Mouse (Mus musculus) layer of hippocampus, adult 11-12 months (tissue): Measurements from ENCODE around the gene Majin.
A peak's percentile ranks its signal among the peaks of the same experiment; 100 is the strongest.

Experiments used
- DNase-seq: peaks from one replicate; pipeline ENCODE4 v3.0.0; 2022; ENCODE audit warnings: low spot score

Majin gene

DNA sequence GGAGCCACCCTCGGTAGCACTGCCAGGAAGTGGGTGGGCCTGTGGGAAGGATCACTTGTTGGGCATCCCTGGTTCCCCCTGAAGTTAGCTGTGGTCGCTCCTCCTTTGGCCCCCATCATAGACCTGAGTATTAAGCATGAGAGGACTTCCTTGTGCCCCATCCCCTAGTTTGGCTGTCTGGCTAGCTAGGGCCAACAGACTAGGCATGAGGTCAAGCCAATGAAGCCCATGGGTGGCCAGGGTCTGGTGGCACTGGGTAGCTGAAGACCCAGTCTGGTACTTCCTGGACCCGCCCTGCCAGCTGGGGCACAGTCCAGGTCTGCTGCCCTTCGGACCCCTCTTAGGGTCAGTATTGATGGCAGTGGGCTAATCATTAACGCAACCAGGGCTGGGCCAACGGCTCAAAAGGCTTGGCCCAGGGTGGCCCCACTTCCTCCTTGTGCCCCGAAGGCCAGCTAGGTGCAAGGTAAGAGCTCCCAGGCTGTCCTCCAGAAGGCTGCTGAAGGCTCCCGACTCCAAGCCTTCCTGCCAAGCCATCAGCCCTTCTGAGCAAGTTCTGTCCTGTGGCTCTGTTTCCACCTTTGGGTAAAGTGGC is 78.7 kb downstream of the Majin start:
- no peak for DNase-seq

DNA sequence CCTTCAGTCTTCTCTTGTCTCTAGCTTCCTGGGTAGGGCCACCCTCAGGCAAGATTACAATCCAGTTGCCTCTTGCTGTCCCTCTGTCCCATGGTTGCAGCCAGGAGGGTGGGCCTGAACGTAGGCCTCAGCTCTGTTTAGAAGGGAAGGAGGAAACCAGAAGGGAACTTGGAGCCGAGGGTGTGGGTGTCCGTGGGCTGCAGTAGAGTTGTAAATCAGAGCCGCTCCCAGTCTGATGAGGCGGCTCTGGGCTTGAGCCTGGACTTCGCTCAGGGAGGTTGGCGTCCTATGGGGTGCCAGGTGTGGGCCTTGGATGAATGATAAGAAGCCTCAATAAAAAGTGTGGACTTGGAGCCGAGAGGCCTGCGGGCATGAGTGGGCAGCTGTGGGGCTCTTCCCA is 80.0 kb downstream of the Majin start:
- DNase-seq = no peak

GRCm38 (mm10) chr19:6264945-6265344 is 80.8 kb downstream of the Majin start:
- no peak for DNase-seq

DNA sequence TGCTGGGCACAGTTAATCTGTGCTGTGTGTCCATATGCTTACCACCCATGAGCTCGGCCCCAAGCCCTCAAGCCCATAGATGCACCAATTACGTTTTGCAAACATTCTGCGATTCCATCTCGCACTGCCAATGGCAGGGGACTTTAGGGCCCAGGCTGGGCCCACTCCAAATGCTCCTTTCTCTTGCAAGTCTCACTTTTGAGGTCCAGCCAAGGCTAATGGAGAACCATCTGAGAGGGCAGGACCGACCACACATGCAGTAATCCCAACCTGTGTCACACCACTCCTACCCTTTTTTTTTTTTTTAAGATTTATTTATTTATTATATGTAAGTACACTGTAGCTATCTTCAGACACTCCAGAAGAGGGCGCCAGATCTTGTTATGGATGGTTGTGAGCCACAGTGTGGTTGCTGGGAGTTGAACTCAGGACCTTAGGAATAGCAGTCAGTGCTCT is 81.6 kb downstream of the Majin start:
- no peak for DNase-seq

DNA sequence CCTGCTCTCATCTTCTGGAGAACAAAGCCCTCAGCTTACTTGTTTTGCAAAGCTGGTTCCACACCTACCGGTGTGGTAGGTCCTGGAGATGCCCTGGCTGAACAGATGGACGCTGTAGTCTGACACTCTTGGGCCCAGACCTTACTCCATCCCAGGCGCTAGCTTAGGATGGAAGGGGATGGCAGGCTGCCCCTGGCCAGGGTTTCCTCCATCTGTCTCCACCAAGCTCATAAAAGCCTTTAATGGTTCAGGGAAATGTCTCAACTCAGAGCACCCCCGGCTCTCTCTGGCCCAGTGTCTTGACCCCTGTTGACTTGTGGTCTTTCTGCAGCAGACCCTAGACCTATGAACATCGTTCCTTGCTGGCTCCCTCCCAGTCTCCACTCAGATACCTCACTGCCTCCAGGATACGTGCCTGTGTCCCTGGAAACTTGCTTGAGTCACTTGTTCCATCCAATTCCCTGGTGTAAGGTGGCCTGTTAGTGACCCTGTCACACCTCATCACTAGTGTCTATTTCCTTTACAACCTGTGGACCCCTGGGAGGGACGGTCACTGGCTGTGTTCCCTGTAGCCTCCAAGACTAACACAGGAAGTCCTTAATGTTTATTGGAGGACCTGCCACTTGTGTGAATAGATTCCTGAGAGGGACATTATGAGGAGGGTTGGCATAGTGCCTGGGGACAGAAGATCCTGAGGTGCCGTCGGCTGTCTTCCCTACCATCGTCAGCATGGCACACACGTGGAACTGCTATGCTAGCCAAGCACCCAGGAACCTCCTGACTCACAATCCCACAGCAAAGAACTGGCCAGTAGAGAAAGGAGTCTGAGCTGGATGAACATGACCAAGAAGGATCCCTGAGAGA is 83.3 kb downstream of the Majin start:
- DNase-seq = no peak

- peak; percentile 91 for DNase-seq
These were observed 84.0 kb downstream of the Majin start for GRCm38 (mm10) chr19:6268170-6268528.

DNA sequence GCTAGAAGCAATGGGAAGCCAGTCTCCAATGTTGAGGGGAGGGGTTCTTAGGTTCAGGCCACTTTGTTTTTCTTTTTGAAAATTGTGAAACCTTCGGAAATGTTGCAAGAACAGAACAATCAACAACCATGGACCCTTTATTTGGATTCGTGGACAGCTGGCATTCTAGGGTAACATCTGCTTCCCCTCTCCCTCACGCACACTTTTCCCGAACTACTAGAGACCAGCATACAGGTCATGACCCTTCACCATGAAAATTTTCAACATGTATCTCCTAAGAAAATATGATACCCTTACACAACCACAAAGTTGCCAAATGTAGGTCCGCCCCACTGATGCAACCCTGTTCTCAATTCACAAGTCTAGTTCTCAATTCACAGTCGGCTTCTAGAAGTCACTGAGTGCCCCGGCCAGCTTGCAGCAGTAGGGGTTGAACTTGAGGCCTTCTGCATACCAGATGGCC is 84.5 kb downstream of the Majin start:
- DNase-seq = no peak

GRCm38 (mm10) chr19:6269798-6270475 is 85.7 kb downstream of the Majin start:
- no peak for DNase-seq

DNA sequence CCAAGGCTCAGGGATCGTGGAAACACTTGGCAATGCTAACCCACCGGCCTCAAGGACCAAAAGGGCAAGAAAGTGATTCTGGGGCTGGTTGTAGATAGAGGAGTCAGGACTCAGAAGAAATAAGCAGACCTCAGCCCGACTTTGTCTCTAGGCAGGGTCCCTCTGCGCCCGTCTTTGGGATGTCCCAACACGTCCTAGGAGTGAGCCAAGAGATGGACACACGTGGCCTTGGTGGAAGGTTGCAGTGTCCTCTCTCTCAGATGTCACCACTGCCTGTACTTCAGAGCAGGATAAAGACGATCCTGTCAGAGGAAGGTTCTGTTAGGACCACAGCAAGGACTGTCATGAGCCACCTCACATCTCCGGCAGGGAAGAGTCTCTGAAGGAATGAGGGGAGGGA is 86.5 kb downstream of the Majin start:
- DNase-seq = no peak

DNA sequence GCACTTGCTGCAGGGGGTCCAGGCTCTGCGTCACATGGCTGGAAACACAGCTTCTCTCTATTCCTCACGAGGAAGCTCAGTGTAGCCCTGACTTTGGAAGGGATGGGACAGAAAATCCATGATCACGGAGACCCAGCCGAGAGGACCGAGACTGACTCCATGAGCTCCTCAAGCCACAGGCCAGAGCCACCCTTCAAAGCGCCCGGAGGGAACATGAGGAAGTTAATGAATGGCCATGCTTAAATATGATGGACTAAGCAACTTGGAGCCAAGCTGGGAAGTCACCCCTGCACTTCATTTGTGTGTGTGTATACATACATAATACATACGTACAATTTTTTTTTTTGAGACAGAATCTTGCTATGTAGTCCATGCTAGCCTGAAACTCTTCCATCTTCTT is 87.0 kb downstream of the Majin start:
- DNase-seq = no peak

- DNase-seq = no peak
These were observed 87.9 kb downstream of the Majin start for GRCm38 (mm10) chr19:6272053-6272452.

GRCm38 (mm10) chr19:6272738-6273137 is 88.5 kb downstream of the Majin start:
- peak; percentile 60 for DNase-seq

DNA sequence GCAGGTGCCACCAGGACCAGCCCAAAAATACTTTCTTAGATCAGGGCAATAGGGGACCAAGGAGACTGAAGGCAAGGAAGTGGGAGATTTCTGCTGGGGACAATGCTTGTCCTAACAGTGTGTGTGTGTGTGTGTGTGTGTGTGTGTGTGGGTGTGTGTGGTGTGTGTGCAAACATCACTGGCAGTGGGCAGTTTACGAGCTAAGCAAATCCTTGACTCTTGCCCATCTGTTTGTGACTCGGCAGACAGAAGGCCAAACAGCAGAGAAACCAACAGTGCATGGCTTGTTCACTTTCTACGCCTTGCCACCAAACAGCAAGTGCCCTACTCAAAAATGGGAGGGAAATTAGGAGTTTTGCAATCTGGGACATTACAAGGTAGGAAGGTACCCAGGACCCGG is 89.4 kb downstream of the Majin start:
- no peak for DNase-seq
